Mouse (Mus musculus): ENCODE results near the gene Itm2b. TPM values are rescaled to one million over a fixed set of nuclear protein-coding genes. Genes with fewer than 3 reads are reported as not detected.
A peak's percentile ranks its signal among the peaks of the same experiment; 100 is the strongest.

Gene Itm2b
- polyA plus RNA-seq, 1 experiment from 2014 or later = 885 TPM

DNA sequence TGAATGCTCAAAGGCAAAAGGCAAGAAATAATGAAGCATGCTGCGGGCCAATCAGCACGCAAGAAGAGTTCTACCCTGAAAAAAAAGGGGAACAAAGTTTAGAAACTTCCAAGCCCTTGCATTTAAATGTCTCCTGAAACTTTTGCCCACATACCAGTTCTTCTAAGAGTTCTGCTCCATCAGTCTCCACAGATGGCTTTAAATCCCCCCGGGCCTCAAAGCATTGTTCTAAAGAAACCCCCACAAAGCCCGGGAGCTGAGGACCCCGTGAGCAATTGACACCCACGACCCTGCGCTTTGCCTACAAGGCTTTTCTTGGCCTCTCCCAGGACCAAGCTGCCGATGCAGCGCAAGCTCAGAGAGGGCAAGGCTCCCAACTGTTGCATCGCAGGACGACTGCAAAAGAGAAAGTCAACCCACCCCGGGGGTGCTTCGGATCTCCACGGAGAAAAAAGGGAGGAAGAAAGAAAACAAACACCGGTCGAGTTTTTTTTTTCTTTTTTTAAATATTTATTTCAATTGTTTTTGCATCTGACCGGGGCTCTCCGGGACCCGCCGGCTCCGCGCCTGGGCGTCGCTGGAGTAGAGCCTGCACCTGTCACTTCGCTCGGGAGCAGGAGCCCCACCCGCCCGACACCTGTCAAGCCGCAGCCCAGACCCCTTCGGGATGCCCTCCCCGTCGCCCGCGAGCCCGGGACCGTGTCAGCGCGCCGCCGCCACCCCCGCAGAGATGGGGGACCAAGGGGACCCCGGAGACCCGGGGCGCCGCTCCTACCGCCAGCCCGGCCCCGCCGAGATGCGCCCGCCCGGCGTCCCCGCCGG, 60.2 kb downstream of the Itm2b start:
- 1% methylated on average over 50 of the region's 55 CpGs for WGBS
- peak overlapping the region; percentile 90 for H3K27ac ChIP-seq (ENCODE audit: low read length)
- H3K36me3 ChIP-seq (ENCODE audit: control insufficient read depth, insufficient read depth) = no peaks in the 10 kb centered on the region
- H3K4me2 ChIP-seq (ENCODE audit: low read depth, low read length) = peak overlapping the region; percentile 75
- H3K4me3 ChIP-seq (ENCODE audit: low read length) = peak overlapping the region; percentile 93
- peak; percentile 30 for ATAC-seq (replicated peaks; ENCODE audit: extremely low read depth, insufficient read depth, low FRiP score)
- no peaks in the 10 kb centered on the region for H3K9me3 ChIP-seq (replicated peaks; ENCODE audit: control insufficient read depth, low read length)
- H3K4me1 ChIP-seq (ENCODE audit: control insufficient read depth, insufficient read depth, low read length) = peaks cover 13% of the 10 kb centered on the region
- no peaks in the 10 kb centered on the region for H3K27me3 ChIP-seq (ENCODE audit: control insufficient read depth, insufficient read depth, low read length)
- peak overlapping the region; percentile 80 for H3K9ac ChIP-seq (ENCODE audit: low read length)

DNA sequence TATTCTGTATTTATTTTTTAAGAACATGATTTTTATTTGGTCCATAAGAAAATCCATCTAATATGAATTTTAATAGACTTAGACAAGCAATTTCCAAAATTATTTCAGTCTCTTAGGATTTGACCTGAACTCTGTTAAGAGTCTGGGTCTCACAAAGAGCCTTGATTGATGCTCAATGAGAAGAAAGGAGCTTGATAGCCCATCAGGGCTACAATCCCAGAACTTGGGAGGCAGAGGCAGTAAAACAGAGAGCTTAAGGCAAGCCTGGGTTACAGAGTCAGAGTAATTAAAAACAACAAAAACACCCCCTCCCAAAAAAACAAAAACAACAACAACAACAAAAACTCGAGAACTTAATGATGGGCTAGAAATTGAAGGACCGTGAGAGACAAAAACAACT, 61.1 kb downstream of the Itm2b start:
- H3K27me3 ChIP-seq (ENCODE audit: control insufficient read depth, insufficient read depth, low read length) = no peaks in the 10 kb centered on the region
- H3K9ac ChIP-seq (ENCODE audit: low read length) = no peak overlapping the region
- 78% methylated on average over 2 of the region's 2 CpGs for WGBS
- no peak overlapping the region for H3K27ac ChIP-seq (ENCODE audit: low read length)
- H3K36me3 ChIP-seq (ENCODE audit: control insufficient read depth, insufficient read depth) = no peaks in the 10 kb centered on the region
- no peaks in the 10 kb centered on the region for H3K9me3 ChIP-seq (replicated peaks; ENCODE audit: control insufficient read depth, low read length)
- H3K4me3 ChIP-seq (ENCODE audit: low read length) = no peak overlapping the region
- ATAC-seq (replicated peaks; ENCODE audit: extremely low read depth, insufficient read depth, low FRiP score) = no peak
- H3K4me2 ChIP-seq (ENCODE audit: low read depth, low read length) = no peak overlapping the region
- H3K4me1 ChIP-seq (ENCODE audit: control insufficient read depth, insufficient read depth, low read length) = peaks cover 13% of the 10 kb centered on the region

DNA sequence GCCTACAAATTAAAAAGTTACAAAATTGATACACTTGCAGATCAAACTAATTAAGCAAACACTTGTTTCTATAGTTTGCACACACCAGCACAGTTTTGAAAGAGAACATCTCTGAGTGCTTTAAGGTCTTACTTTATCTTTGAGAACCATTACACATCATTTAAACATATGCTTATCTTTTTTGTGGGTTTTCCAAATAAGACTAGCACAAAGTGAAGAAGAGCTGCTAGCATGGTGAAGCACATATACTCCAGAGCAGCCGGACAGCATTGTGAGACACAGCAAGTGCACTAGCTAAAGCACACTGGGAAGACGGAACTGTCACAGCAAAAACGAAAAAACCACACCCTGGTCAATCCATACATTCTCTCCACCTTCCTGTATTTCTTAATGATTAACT, 62.9 kb downstream of the Itm2b start:
- no peak overlapping the region for H3K4me3 ChIP-seq (ENCODE audit: low read length)
- WGBS = 85% methylated on average over 3 of the region's 3 CpGs
- H3K4me1 ChIP-seq (ENCODE audit: control insufficient read depth, insufficient read depth, low read length) = peaks cover 12% of the 10 kb centered on the region
- H3K4me2 ChIP-seq (ENCODE audit: low read depth, low read length) = no peak overlapping the region
- ATAC-seq (replicated peaks; ENCODE audit: extremely low read depth, insufficient read depth, low FRiP score) = no peak
- H3K9me3 ChIP-seq (replicated peaks; ENCODE audit: control insufficient read depth, low read length) = no peaks in the 10 kb centered on the region
- H3K27me3 ChIP-seq (ENCODE audit: control insufficient read depth, insufficient read depth, low read length) = no peaks in the 10 kb centered on the region
- no peak overlapping the region for H3K27ac ChIP-seq (ENCODE audit: low read length)
- no peak overlapping the region for H3K9ac ChIP-seq (ENCODE audit: low read length)
- H3K36me3 ChIP-seq (ENCODE audit: control insufficient read depth, insufficient read depth) = no peaks in the 10 kb centered on the region; the same call in 1 of the 2 replicates

DNA sequence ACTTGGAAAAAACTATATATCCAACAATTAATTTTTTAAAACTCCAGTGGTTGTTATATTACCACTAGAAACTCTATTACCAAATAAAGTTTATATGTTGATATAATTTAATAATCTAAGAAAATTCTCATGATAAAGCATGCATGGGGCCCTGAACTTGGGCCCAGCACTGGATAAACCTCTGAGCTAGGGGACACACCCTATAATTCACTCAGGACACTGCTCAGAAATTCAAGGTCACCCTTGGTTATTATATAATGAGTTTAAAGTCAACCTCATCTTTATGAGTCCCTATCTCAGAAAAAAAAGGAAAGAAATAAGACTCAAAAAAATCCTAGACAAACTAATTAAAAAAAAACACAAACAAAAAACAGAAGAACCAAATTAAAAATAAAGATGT, 68.2 kb downstream of the Itm2b start:
- H3K9me3 ChIP-seq (replicated peaks; ENCODE audit: control insufficient read depth, low read length) = no peaks in the 10 kb centered on the region
- H3K27me3 ChIP-seq (ENCODE audit: control insufficient read depth, insufficient read depth, low read length) = no peaks in the 10 kb centered on the region
- no peak overlapping the region for H3K9ac ChIP-seq (ENCODE audit: low read length)
- no peak for ATAC-seq (replicated peaks; ENCODE audit: extremely low read depth, insufficient read depth, low FRiP score)
- H3K36me3 ChIP-seq (ENCODE audit: control insufficient read depth, insufficient read depth) = no peaks in the 10 kb centered on the region; the same call in 1 of the 2 replicates
- no peak overlapping the region for H3K27ac ChIP-seq (ENCODE audit: low read length)
- H3K4me2 ChIP-seq (ENCODE audit: low read depth, low read length) = no peak overlapping the region
- peaks cover 6% of the 10 kb centered on the region for H3K4me1 ChIP-seq (ENCODE audit: control insufficient read depth, insufficient read depth, low read length)
- no peak overlapping the region for H3K4me3 ChIP-seq (ENCODE audit: low read length)

DNA sequence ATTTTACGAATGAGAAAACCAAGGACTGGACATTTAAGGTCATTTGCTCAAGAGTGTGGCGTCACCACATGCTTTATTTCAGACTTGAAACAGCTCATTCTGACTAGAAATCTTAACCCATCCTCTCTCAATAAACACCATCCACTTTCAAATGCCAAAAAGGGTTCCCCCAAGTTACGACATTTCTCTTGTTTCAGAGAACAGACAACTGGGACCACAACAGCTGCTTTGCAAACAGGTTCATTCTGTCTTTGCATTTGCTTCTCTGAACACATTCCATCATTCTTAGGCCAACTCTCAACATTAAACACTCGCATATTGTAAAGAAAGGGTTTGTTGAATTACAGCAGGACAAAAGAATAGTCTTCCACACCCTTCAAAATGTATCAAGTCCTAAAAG, 71.2 kb downstream of the Itm2b start:
- Histone ChIP-seq H3K27me3 (ENCODE audit: control insufficient read depth, insufficient read depth, low read length) (no peaks in the 10 kb centered on the region), H3K4me3 (ENCODE audit: low read length) (no peak overlapping the region), H3K9me3 (replicated peaks; ENCODE audit: control insufficient read depth, low read length) (no peaks in the 10 kb centered on the region), H3K9ac (ENCODE audit: low read length) (no peak overlapping the region), H3K36me3 (ENCODE audit: control insufficient read depth, insufficient read depth) (no peaks in the 10 kb centered on the region; the same call in 1 of the 2 replicates), H3K27ac (ENCODE audit: low read length) (no peak overlapping the region), H3K4me1 (ENCODE audit: control insufficient read depth, insufficient read depth, low read length) (peaks cover 9% of the 10 kb centered on the region), H3K4me2 (ENCODE audit: low read depth, low read length) (no peak overlapping the region)
- 90% methylated on average over 4 of the region's 4 CpGs for WGBS
- no peak for ATAC-seq (replicated peaks; ENCODE audit: extremely low read depth, insufficient read depth, low FRiP score)

DNA sequence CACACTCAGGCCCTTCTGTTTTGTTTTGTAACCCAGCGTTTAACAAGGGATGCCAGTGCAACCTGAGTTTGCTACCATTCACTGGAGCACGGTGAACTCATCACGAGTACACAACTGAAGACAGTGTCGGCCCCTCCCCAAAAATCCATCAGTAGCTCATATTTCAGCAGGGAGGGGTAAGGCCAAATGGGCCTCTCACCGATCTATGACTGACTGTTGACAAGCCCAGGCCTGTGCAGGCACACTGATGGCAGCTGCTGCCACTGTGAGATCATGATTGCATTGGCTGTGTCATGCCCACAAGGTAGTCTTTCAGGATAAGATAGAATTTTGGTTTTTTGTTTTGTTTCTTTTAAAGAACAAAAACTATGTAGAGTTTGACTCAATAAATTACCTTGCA, 71.7 kb downstream of the Itm2b start:
- no peaks in the 10 kb centered on the region for H3K27me3 ChIP-seq (ENCODE audit: control insufficient read depth, insufficient read depth, low read length)
- H3K9me3 ChIP-seq (replicated peaks; ENCODE audit: control insufficient read depth, low read length) = no peaks in the 10 kb centered on the region
- peak; percentile 55; the same call in 1 of the 2 replicates for ATAC-seq (replicated peaks; ENCODE audit: extremely low read depth, insufficient read depth, low FRiP score)
- H3K4me1 ChIP-seq (ENCODE audit: control insufficient read depth, insufficient read depth, low read length) = peaks cover 11% of the 10 kb centered on the region
- no peak overlapping the region for H3K4me2 ChIP-seq (ENCODE audit: low read depth, low read length)
- no peaks in the 10 kb centered on the region for H3K36me3 ChIP-seq (ENCODE audit: control insufficient read depth, insufficient read depth)
- H3K27ac ChIP-seq (ENCODE audit: low read length) = no peak overlapping the region
- 40% methylated on average over 5 of the region's 5 CpGs for whole genome bisulfite sequencing
- H3K4me3 ChIP-seq (ENCODE audit: low read length) = no peak overlapping the region
- no peak overlapping the region for H3K9ac ChIP-seq (ENCODE audit: low read length)

DNA sequence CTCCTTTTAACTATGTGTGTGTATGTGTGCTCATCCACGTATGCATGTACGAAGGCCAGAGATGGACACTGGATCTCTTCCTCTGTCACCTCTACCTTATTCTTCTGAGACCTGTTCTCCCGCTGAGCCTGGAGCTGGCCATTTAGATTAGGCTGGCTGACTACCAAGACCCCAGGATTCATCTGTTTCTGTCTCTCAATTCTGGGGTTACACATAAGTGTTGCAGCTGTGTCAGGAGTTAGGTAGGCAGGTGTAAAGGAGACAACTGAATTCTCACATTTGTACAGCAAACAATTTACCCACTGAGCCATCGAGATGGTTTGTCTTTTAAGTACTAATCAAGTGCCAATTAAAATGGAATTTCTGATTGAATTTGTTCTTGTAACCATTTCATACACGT, 72.2 kb downstream of the Itm2b start:
- WGBS = 67% methylated on average over 5 of the region's 5 CpGs
- H3K4me2 ChIP-seq (ENCODE audit: low read depth, low read length) = no peak overlapping the region
- ATAC-seq (replicated peaks; ENCODE audit: extremely low read depth, insufficient read depth, low FRiP score) = no peak

More for the DNA sequence above, 72.2 kb downstream of the Itm2b start:
- no peak overlapping the region for H3K4me3 ChIP-seq (ENCODE audit: low read length)
- no peak overlapping the region for H3K27ac ChIP-seq (ENCODE audit: low read length)
- H3K9ac ChIP-seq (ENCODE audit: low read length) = no peak overlapping the region
- H3K36me3 ChIP-seq (ENCODE audit: control insufficient read depth, insufficient read depth) = no peaks in the 10 kb centered on the region
- H3K9me3 ChIP-seq (replicated peaks; ENCODE audit: control insufficient read depth, low read length) = no peaks in the 10 kb centered on the region
- H3K4me1 ChIP-seq (ENCODE audit: control insufficient read depth, insufficient read depth, low read length) = peaks cover 11% of the 10 kb centered on the region
- H3K27me3 ChIP-seq (ENCODE audit: control insufficient read depth, insufficient read depth, low read length) = no peaks in the 10 kb centered on the region

Other genes starting within 250 kb of the Itm2b start
- 7.5 and 9.4 TPM in 2 replicates for gene Lpar6, start 147.4 kb downstream of the Itm2b start, polyA plus RNA-seq (2015; fragmentation: Nextera tagmentation; extraction: Ambion mirVana)
- 12.2 and 16.0 TPM in 2 replicates for gene Rb1, start 59.5 kb downstream of the Itm2b start, polyA plus RNA-seq (2015; fragmentation: Nextera tagmentation; extraction: Ambion mirVana)
- 54.1 and 55.5 TPM in 2 replicates for gene Med4, start 124.7 kb upstream of the Itm2b start, polyA plus RNA-seq (2015; fragmentation: Nextera tagmentation; extraction: Ambion mirVana)
- gene Sucla2, start 140.0 kb upstream of the Itm2b start, polyA plus RNA-seq (2015; fragmentation: Nextera tagmentation; extraction: Ambion mirVana) = 263 and 286 TPM in 2 replicates
- gene Nudt15, start 163.0 kb upstream of the Itm2b start, polyA plus RNA-seq (2015; fragmentation: Nextera tagmentation; extraction: Ambion mirVana) = 3.8 and 4.1 TPM in 2 replicates